Mouse (Mus musculus): ENCODE measurements around the gene 1700001C02Rik. TPM values are rescaled to one million over a fixed set of nuclear protein-coding genes. Genes with fewer than 3 reads are reported as not detected.

The 1700001C02Rik gene
- polyA plus RNA-seq, 1 experiment from 2014 or later: 0.95 TPM

DNA sequence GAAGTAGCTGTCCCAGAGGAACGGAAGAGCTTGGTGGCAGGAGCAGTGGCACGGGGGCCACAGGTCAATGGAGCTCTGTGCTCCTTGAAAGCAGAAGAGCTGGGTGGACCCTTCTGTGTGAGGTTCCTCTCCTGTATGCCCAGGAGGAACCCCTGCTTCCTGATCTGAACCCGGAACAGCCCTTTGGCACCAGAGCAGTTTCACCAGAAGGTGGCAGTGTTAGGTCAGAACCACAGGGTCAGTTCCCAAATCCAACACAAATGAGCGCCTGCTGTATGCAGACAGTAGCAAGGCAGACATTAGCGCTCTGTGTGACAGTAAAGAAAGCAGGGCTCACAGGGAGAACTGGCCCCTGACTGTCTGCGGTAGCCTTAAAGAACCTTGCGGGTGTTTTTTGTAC is 50.5 kb downstream of the 1700001C02Rik start:
- H3K4me3 ChIP-seq (ENCODE audit: low read length): no peak overlapping the region

GRCm38 (mm10) chr5:30518108-30518507 is 52.3 kb downstream of the 1700001C02Rik start:
- no peak overlapping the region for H3K4me3 ChIP-seq (ENCODE audit: low read length)
- 62% methylated on average over 5 of the region's 5 CpGs for WGBS
- H3K4me2 ChIP-seq (ENCODE audit: low read depth, low read length): no peak overlapping the region
- H3K4me1 ChIP-seq (ENCODE audit: control insufficient read depth, insufficient read depth, low read length): no peaks in the 10 kb centered on the region
- ATAC-seq (replicated peaks; ENCODE audit: extremely low read depth, insufficient read depth, low FRiP score): no peak
- H3K9me3 ChIP-seq (replicated peaks; ENCODE audit: control insufficient read depth, low read length): no peaks in the 10 kb centered on the region
- H3K36me3 ChIP-seq (ENCODE audit: control insufficient read depth, insufficient read depth): no peaks in the 10 kb centered on the region
- H3K27ac ChIP-seq (ENCODE audit: low read length): no peak overlapping the region
- H3K9ac ChIP-seq (ENCODE audit: low read length): no peak overlapping the region
- H3K27me3 ChIP-seq (ENCODE audit: control insufficient read depth, insufficient read depth, low read length): no peaks in the 10 kb centered on the region

More for the DNA sequence above, 50.5 kb downstream of the 1700001C02Rik start:
- Histone ChIP-seq H3K27me3 (ENCODE audit: control insufficient read depth, insufficient read depth, low read length) (no peaks in the 10 kb centered on the region), H3K9ac (ENCODE audit: low read length) (no peak overlapping the region), H3K9me3 (replicated peaks; ENCODE audit: control insufficient read depth, low read length) (no peaks in the 10 kb centered on the region), H3K36me3 (ENCODE audit: control insufficient read depth, insufficient read depth) (no peaks in the 10 kb centered on the region), H3K4me2 (ENCODE audit: low read depth, low read length) (no peak overlapping the region), H3K27ac (ENCODE audit: low read length) (no peak overlapping the region), H3K4me1 (ENCODE audit: control insufficient read depth, insufficient read depth, low read length) (no peaks in the 10 kb centered on the region)
- 48% methylated on average over 7 of the region's 7 CpGs for WGBS
- no peak for ATAC-seq (replicated peaks; ENCODE audit: extremely low read depth, insufficient read depth, low FRiP score)

GRCm38 (mm10) chr5:30518547-30518946 is 52.7 kb downstream of the 1700001C02Rik start:
- WGBS: 57% methylated on average over 6 of the region's 6 CpGs
- H3K27ac ChIP-seq (ENCODE audit: low read length): no peak overlapping the region

GRCm38 (mm10) chr5:30519494-30519893 is 53.6 kb downstream of the 1700001C02Rik start:
- Histone ChIP-seq H3K27ac (ENCODE audit: low read length) (no peak overlapping the region), H3K27me3 (ENCODE audit: control insufficient read depth, insufficient read depth, low read length) (no peaks in the 10 kb centered on the region), H3K4me3 (ENCODE audit: low read length) (no peak overlapping the region), H3K9me3 (replicated peaks; ENCODE audit: control insufficient read depth, low read length) (no peaks in the 10 kb centered on the region), H3K9ac (ENCODE audit: low read length) (no peak overlapping the region), H3K36me3 (ENCODE audit: control insufficient read depth, insufficient read depth) (no peaks in the 10 kb centered on the region), H3K4me1 (ENCODE audit: control insufficient read depth, insufficient read depth, low read length) (no peaks in the 10 kb centered on the region), H3K4me2 (ENCODE audit: low read depth, low read length) (no peak overlapping the region)
- WGBS: 57% methylated on average over 7 of the region's 7 CpGs
- no peak for ATAC-seq (replicated peaks; ENCODE audit: extremely low read depth, insufficient read depth, low FRiP score)

More at GRCm38 (mm10) chr5:30518547-30518946, 52.7 kb downstream of the 1700001C02Rik start:
- Histone ChIP-seq H3K4me1 (ENCODE audit: control insufficient read depth, insufficient read depth, low read length) (no peaks in the 10 kb centered on the region), H3K9ac (ENCODE audit: low read length) (no peak overlapping the region), H3K4me3 (ENCODE audit: low read length) (no peak overlapping the region), H3K4me2 (ENCODE audit: low read depth, low read length) (no peak overlapping the region), H3K9me3 (replicated peaks; ENCODE audit: control insufficient read depth, low read length) (no peaks in the 10 kb centered on the region), H3K36me3 (ENCODE audit: control insufficient read depth, insufficient read depth) (no peaks in the 10 kb centered on the region), H3K27me3 (ENCODE audit: control insufficient read depth, insufficient read depth, low read length) (no peaks in the 10 kb centered on the region)
- no peak for ATAC-seq (replicated peaks; ENCODE audit: extremely low read depth, insufficient read depth, low FRiP score)

- no peak for ATAC-seq (replicated peaks; ENCODE audit: extremely low read depth, insufficient read depth, low FRiP score)
- Histone ChIP-seq H3K27ac (ENCODE audit: low read length) (no peak overlapping the region), H3K4me1 (ENCODE audit: control insufficient read depth, insufficient read depth, low read length) (no peaks in the 10 kb centered on the region), H3K4me3 (ENCODE audit: low read length) (no peak overlapping the region), H3K4me2 (ENCODE audit: low read depth, low read length) (no peak overlapping the region), H3K9me3 (replicated peaks; ENCODE audit: control insufficient read depth, low read length) (no peaks in the 10 kb centered on the region), H3K36me3 (ENCODE audit: control insufficient read depth, insufficient read depth) (no peaks in the 10 kb centered on the region), H3K27me3 (ENCODE audit: control insufficient read depth, insufficient read depth, low read length) (no peaks in the 10 kb centered on the region), H3K9ac (ENCODE audit: low read length) (no peak overlapping the region)
- 77% methylated on average over 10 of the region's 10 CpGs for WGBS
Measured at GRCm38 (mm10) chr5:30520214-30520732, 54.4 kb downstream of the 1700001C02Rik start.

DNA sequence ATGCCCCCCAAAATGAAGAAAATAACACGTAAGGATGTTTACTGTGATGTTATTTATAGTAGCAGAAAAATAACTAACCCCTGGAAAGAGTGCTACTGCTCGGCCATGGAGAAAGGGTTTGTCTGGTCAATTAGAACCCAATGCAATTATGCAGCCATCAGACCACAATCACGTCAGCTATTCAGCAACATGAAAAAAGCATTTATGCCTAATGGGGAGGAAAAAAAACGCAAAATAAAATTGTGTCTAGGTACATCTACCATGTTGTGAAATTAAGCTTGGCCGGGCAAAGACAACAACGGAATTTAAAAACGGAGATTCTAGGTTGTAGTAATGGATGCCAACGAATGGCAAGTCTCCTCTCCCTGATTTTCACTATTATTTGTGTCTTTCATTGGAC is 56.6 kb downstream of the 1700001C02Rik start:
- no peaks in the 10 kb centered on the region for H3K9me3 ChIP-seq (replicated peaks; ENCODE audit: control insufficient read depth, low read length)
- no peaks in the 10 kb centered on the region for H3K4me1 ChIP-seq (ENCODE audit: control insufficient read depth, insufficient read depth, low read length)
- H3K9ac ChIP-seq (ENCODE audit: low read length): no peak overlapping the region
- no peak overlapping the region for H3K27ac ChIP-seq (ENCODE audit: low read length)
- no peak for ATAC-seq (replicated peaks; ENCODE audit: extremely low read depth, insufficient read depth, low FRiP score)
- H3K27me3 ChIP-seq (ENCODE audit: control insufficient read depth, insufficient read depth, low read length): no peaks in the 10 kb centered on the region
- WGBS: 85% methylated on average over 8 of the region's 8 CpGs
- H3K36me3 ChIP-seq (ENCODE audit: control insufficient read depth, insufficient read depth): no peaks in the 10 kb centered on the region
- no peak overlapping the region for H3K4me3 ChIP-seq (ENCODE audit: low read length)
- no peak overlapping the region for H3K4me2 ChIP-seq (ENCODE audit: low read depth, low read length)

- no peaks in the 10 kb centered on the region for H3K27me3 ChIP-seq (ENCODE audit: control insufficient read depth, insufficient read depth, low read length)
- 77% methylated on average over 3 of the region's 3 CpGs for WGBS
- no peak overlapping the region for H3K27ac ChIP-seq (ENCODE audit: low read length)
- H3K4me3 ChIP-seq (ENCODE audit: low read length): no peak overlapping the region
- no peak overlapping the region for H3K4me2 ChIP-seq (ENCODE audit: low read depth, low read length)
- ATAC-seq (replicated peaks; ENCODE audit: extremely low read depth, insufficient read depth, low FRiP score): no peak
- no peak overlapping the region for H3K9ac ChIP-seq (ENCODE audit: low read length)
- H3K36me3 ChIP-seq (ENCODE audit: control insufficient read depth, insufficient read depth): no peaks in the 10 kb centered on the region
- H3K9me3 ChIP-seq (replicated peaks; ENCODE audit: control insufficient read depth, low read length): no peaks in the 10 kb centered on the region
- H3K4me1 ChIP-seq (ENCODE audit: control insufficient read depth, insufficient read depth, low read length): no peaks in the 10 kb centered on the region
Measured at GRCm38 (mm10) chr5:30523131-30523530, 57.3 kb downstream of the 1700001C02Rik start.

GRCm38 (mm10) chr5:30524213-30524612 is 58.4 kb downstream of the 1700001C02Rik start:
- Histone ChIP-seq H3K9ac (ENCODE audit: low read length) (no peak overlapping the region), H3K9me3 (replicated peaks; ENCODE audit: control insufficient read depth, low read length) (no peaks in the 10 kb centered on the region), H3K4me2 (ENCODE audit: low read depth, low read length) (no peak overlapping the region), H3K27ac (ENCODE audit: low read length) (no peak overlapping the region), H3K27me3 (ENCODE audit: control insufficient read depth, insufficient read depth, low read length) (no peaks in the 10 kb centered on the region), H3K36me3 (ENCODE audit: control insufficient read depth, insufficient read depth) (no peaks in the 10 kb centered on the region), H3K4me3 (ENCODE audit: low read length) (no peak overlapping the region), H3K4me1 (ENCODE audit: control insufficient read depth, insufficient read depth, low read length) (no peaks in the 10 kb centered on the region)
- 44% methylated on average over 3 of the region's 3 CpGs for WGBS
- ATAC-seq (replicated peaks; ENCODE audit: extremely low read depth, insufficient read depth, low FRiP score): no peak

- 26% methylated on average over 12 of the region's 12 CpGs for WGBS
- H3K27me3 ChIP-seq (ENCODE audit: control insufficient read depth, insufficient read depth, low read length): no peaks in the 10 kb centered on the region
- H3K36me3 ChIP-seq (ENCODE audit: control insufficient read depth, insufficient read depth): no peaks in the 10 kb centered on the region
- H3K9me3 ChIP-seq (replicated peaks; ENCODE audit: control insufficient read depth, low read length): no peaks in the 10 kb centered on the region
- H3K27ac ChIP-seq (ENCODE audit: low read length): no peak overlapping the region
- no peak overlapping the region for H3K9ac ChIP-seq (ENCODE audit: low read length)
- H3K4me2 ChIP-seq (ENCODE audit: low read depth, low read length): no peak overlapping the region
- ATAC-seq (replicated peaks; ENCODE audit: extremely low read depth, insufficient read depth, low FRiP score): peak; percentile 18; the same call in 1 of the 2 replicates
- no peaks in the 10 kb centered on the region for H3K4me1 ChIP-seq (ENCODE audit: control insufficient read depth, insufficient read depth, low read length)
- no peak overlapping the region for H3K4me3 ChIP-seq (ENCODE audit: low read length)
Measured at GRCm38 (mm10) chr5:30525920-30526836, 60.3 kb downstream of the 1700001C02Rik start.

Measured in heart, embryonic 16.5 days (tissue).